Mouse (Mus musculus) testis, adult 2 months (tissue): ENCODE measurements around the gene Lhpp.

Source experiments
- CTCF ChIP-seq: fragments of 200-500 bp; IDR thresholded peaks from 2 replicates; pipeline ENCODE4 v1.5.1; 2012; ENCODE audit warnings: low read depth, mild to moderate bottlenecking, inconsistent platforms, low read length, moderate library complexity; ENCODE audit not compliant: control insufficient read depth, insufficient read depth, insufficient replicate concordance
- POLR2A ChIP-seq: fragments of 200-500 bp; IDR thresholded peaks from 2 replicates; pipeline ENCODE4 v1.6.1; 2012; ENCODE audit warnings: low read depth, mild to moderate bottlenecking, inconsistent platforms, low read length, moderate library complexity; ENCODE audit not compliant: control insufficient read depth

DNA sequence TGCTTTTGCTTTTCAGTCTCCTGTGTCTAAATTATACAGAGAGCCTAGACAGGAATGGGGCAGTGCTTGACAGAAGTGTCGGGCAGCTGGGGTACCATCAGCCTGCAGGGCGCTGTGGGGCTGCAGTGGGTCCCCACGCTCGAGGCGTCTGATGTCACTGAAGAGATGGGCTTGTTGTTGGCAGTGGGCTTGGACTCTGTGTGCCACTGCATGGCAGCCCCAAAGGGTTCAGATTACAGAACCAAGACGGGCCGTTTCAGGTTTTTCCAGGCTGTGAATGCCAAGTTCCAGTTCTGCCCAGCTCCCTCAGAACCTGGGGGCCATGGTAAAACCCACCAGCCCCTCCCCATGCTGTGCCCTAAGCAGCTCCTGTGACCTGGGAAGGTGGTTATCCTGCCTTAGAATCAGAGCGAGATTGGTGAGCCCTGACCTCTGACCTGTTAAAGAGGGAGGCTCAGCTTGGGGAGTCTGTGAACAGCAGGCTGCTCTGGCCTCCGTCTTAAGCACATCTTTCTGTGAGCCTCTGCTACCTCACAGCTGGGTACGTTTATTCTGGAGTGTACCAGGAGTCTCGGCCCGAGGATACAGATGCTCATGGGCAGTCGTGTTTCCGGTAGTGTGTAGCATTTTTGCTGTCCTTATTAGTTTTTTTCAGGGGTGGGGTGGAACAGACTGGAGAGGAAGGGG, 47.1 kb downstream of the Lhpp start:
- TF ChIP-seq POLR2A (no peak), CTCF (no peak)
